Mouse (Mus musculus): ENCODE measurements around the gene Ilf3.
"Not testable (repeated sequence)": the region's sequence is repeated elsewhere in the genome, so short reads cannot be mapped to it uniquely, and the experiment has no call there.

Gene Ilf3

GRCm38 (mm10) chr9:21367357-21368111 is at the start of gene Ilf3:
TSS of gene Ilf3 (plus strand) at chr9:21367871.
- peak; percentile 100 for DNase-seq (ENCODE audit: low spot score in 2 of 2)

- no peak for DNase-seq (ENCODE audit: low spot score in 2 of 2)
These were observed 48.9 kb upstream of the Ilf3 start for GRCm38 (mm10) chr9:21318792-21319191.

- no peak for DNase-seq (ENCODE audit: low spot score in 2 of 2)
These were observed 48.2 kb upstream of the Ilf3 start for GRCm38 (mm10) chr9:21319503-21319902.

- DNase-seq (ENCODE audit: low spot score in 2 of 2): no peak
These were observed 47.4 kb upstream of the Ilf3 start for GRCm38 (mm10) chr9:21320280-21320618.

DNA sequence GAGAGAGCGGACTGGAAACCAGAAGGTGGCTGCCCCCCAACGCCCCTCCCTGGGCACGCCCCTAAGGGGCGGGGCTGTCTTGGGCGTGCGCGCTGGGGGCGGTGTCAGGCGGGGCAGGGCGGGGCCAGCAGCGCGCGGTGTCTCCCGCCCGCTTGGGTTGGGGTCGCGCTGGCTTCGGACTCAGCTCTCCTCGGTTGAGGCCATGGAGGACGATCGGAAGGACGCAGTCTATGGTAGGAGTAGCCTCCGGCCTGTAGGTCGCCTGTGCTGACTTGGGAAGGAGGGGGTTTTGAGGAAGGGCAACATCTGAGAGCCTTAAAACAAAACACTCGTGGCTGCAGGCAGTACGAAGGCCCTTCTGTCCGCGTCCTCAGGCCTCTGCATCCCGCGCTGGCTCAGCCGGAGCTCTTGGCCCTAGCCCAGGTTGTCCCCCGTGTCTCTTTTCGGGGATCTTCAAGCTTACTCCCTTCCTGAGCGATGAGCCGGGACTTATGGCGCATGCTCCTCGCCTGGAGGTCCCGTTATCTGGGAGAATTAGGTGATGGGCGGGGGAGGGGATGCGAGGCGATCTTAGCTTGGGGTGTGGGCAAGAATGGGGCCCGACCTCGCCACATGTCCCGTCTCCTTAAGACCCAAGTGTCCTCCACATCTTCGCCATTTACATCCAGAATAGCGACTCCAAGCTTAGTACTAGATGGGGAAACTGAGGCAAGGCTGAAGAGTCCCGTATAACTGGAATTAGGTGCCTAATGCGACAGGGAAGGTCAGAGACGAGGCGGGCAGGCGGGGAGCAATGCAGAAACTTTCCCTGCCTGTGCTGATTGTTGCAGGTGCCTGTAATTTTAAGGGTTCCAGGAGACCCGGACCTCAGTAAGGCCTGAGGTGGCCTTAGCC is 46.8 kb upstream of the Ilf3 start, which contains the start of gene Slc44a2:
Gene Slc44a2, plus strand, starts transcription at position 80 of the 894 bp plus-strand sequence.
- peak; percentile 75 to 78 for DNase-seq (ENCODE audit: low spot score in 2 of 2)

DNA sequence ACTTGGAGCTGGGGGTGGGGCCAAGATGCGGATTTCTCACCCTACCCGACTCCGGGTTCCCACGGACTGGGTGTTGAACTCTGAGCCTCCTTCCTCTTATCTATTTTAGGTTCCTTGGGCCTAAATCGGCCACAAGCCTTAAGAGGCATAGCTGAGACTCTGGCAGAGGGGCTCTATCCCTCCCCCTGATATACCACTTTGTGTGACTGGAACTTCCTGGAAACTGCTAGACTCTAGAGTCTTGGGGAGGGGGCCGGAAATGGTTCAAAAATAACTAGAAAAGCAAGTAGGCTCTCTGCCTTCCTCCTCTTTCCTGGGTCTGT is 46.2 kb upstream of the Ilf3 start:
- peak in 1 of 2 experiments; percentile 18 for DNase-seq (ENCODE audit: low spot score in 2 of 2)

- DNase-seq (ENCODE audit: low spot score in 2 of 2): peak; percentile 34 to 45
These were observed 45.3 kb upstream of the Ilf3 start for GRCm38 (mm10) chr9:21322211-21322916.

DNA sequence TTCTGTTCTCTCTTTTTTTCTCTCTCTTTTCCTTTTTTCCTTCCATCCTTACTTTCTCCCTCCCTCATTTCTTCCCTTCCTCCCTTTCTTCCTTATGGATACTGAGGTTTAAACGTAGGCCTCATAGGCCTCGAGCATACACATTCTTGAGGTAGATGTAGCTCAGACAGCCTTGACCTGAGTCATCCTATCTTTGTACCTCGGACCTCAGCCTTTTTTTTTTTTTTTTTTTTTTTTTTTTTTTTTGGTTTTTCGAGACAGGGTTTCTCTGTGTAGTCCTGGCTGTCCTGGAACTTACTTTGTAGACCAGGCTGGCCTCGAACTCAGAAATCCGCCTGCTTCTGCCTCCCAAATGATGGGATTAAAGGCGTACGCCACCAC is 44.8 kb upstream of the Ilf3 start:
- not testable (repeated sequence) for DNase-seq (ENCODE audit: low spot score in 2 of 2)

DNA sequence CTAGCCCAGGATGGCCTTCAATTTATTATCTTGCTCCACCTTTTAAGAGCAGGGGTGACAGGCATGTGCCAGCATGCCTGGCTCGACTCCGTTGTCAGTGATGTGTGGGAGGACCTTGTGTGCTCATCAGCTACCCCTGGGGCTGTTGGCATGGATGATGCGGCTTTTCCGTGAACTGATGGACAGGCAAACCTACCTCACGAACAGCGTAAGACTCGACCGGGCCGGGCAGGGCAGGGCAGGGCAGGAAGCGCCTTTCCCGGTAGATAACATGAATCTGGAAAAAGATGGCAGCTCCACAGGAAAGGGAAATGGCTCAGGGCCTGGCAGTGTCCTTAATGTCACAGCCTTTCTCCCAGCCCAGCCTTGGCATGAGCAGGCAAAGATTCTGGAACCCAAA is 43.4 kb upstream of the Ilf3 start:
- DNase-seq (ENCODE audit: low spot score in 2 of 2): no peak

- no peak for DNase-seq (ENCODE audit: low spot score in 2 of 2)
These were observed 40.1 kb upstream of the Ilf3 start for GRCm38 (mm10) chr9:21327569-21327968.

GRCm38 (mm10) chr9:21328041-21328440 is 39.6 kb upstream of the Ilf3 start:
- no peak for DNase-seq (ENCODE audit: low spot score in 2 of 2)

GRCm38 (mm10) chr9:21329041-21329440 is 38.6 kb upstream of the Ilf3 start:
- DNase-seq (ENCODE audit: low spot score in 2 of 2): no peak

- DNase-seq (ENCODE audit: low spot score in 2 of 2): no peak
These were observed 37.9 kb upstream of the Ilf3 start for GRCm38 (mm10) chr9:21329699-21330289.

DNA sequence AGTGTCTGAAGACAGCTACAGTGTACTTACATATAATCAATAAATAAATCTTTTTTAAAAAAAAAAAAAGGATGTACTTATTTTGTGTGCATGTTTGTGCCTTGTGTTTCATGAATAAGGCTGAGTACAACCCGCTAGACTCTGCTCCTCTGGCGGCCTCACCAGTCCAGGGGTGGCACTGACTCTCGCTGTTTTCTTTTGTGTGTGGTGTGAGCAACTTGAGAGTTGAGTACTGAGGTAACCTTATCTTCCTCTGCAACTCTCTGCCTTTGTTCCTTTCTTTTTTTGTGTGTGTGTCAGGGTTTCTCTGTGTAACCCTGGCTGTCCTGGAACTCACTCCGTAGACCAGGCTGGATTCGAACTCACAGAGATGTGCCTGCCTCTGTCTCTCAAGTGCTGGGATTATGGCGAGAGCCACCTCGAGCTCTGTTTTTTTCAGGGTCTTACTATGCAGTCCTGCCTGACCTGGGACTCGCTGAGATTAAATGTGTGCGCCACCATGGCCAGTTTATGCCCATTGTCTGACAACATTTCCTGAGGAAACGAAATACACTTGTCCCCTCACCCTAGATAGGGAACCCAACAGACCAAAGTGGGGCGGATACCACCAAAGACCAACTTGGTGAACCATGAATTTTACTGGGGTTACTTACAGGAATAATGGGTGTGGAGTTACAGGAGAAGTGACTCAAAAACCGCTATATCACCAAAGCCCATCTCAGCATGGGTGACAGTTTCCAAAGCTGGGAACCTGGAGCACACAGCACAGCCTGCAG is 36.1 kb upstream of the Ilf3 start:
- no peak for DNase-seq (ENCODE audit: low spot score in 2 of 2)

DNA sequence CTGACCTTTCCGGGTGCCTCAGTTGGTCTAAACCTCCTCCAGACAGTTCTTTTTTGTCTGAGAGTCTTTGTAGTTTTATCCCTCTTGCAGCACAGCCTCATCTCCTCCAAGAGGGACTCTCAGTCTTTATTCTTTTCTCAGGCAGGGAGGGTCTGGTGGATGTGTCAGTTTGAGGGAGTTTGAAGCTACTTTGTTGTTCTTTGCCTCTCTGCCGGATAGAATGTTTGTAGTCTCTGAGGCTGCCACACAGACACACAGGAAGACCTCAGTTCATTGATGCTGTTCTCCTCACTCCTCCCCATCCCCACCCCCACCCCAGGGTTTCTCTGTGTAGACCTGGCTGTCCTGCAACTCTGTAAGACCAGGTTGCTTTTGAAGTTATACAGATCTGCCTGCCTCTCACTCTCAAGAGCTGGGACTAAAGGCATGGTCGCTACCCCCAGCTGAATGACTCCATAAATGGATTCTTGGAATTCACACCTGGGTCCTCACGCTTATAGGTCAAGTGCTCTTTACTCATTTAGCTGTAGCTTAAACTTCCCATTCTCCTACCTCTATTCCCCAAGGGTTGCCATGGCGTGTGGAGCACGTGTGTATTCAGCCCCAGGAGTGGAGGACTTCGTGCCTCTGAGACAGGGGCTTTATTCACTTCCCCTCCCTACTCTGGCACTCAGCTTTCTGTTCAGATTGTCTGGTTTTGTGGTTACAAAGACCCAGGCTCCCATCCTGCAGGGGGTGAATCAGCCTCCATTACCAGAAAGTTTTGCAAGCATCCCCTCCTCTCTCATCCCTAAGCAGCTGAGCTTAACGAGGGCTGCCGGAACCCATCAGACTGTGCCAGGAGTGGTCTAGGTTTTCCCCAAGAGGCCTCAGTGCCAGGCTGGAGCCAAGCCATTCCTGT is 35.3 kb upstream of the Ilf3 start:
- no peak for DNase-seq (ENCODE audit: low spot score in 2 of 2)

DNA sequence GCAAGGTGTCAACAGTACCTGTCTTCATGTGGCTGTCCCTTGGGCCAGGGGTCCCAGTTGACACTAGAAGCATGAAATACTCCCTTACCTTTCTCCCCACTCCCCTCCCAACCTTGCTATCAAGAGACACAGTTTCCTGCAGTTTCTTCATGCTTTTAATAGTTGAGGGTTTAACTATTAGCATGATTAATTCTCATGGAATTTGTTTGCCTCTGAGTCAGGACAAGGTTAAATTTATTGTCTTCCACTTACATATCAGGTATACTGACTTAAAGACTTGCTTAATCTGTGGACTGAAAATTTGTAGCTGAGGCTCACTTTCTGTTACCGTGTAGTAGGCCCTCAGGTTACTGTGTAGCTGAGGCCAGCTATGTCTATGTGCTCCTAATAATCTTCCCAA is 34.1 kb upstream of the Ilf3 start:
- no peak for DNase-seq (ENCODE audit: low spot score in 2 of 2)

DNA sequence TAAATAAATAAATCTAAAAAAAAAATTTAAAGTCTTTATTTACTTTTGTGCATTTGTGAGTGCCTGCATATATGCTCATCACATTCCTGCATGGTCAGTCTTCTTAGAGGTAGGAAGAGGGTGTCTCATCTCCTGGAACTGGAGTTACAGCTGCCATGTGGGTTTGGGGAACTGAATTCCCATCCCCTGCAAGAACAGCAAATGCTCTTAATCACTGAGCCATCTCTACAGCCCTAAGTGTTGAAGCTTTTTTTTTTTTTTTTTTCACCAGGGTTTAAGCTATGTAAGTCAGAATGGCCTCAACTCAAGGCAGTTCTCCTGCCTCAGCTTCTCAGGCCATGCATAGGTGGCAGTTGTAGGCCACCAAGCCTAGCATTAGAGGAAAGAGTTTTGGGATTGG is 32.9 kb upstream of the Ilf3 start:
- DNase-seq (ENCODE audit: low spot score in 2 of 2): no peak

DNA sequence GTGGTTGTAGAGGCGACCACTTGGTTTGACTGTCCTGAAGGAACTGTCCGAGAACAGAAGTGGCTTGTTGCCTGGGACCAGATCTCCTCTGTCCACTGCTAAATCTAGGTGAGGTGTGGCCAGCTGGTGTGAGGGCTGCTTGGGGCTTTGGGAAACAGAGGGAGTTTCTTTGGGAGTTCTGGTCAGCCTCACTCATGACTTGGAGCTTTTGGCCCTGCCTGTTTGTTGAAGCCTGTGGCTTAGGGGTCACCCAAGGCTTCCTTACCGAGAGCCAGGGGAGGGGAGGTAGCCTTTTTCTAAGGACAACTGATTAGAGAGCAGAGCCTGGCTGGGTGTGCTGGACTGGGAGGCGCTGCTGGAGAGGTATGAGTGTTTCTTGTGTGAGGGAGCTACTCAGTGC is 32.3 kb upstream of the Ilf3 start:
- DNase-seq (ENCODE audit: low spot score in 2 of 2): no peak

GRCm38 (mm10) chr9:21336491-21336890 is 31.2 kb upstream of the Ilf3 start:
- DNase-seq (ENCODE audit: low spot score in 2 of 2): no peak

DNA sequence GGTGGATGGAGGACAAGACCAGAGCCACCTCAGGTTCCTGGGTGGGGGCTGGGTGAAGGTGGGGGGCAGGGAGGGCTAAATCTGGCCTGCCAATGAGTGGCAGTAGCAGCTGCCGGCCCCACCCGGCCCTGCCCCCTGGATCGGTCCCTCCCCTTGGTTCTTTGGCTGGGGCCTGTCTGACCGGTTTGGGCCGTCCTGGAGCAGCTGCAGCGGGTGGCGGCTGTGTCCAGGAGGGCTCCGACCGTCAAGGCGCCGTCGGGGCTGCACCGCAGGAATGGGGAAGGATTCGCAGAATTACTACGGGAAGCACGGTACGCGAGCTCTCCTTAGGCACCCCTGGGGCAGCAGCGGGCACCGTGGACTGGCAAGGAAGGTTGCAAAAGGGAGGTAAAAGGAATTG is 30.0 kb upstream of the Ilf3 start:
- no peak for DNase-seq (ENCODE audit: low spot score in 2 of 2)

Data from right cerebral cortex, adult 2 months (tissue).